In genomic region chr19:3718481-3719361, GRCm38 (mm10) we compare ENCODE assay signal across 7 mouse cellular contexts. TPM values are rescaled to one million over a fixed set of nuclear protein-coding genes. Genes with fewer than 3 reads are reported as not detected.
DNase-seq lines count a peak whose midpoint lies in the region; ATAC-seq and TF ChIP-seq lines count a peak whose summit lies in the region.

No protein-coding gene starts in this region.

- H3K4me3 ChIP-seq in bone marrow macrophage, adult 2 months (ENCODE audit: insufficient read depth, low read length): peak overlapping the region; percentile 71
- peak overlapping the region; percentile 49 for H3K4me3 ChIP-seq in embryonic facial prominence, embryonic 15.5 days (replicated peaks)
- peak overlapping the region; percentile 41 for H3K4me3 ChIP-seq in limb, embryonic 14.5 days (replicated peaks; ENCODE audit: low read length)
- H3K4me3 ChIP-seq in midbrain, embryonic 15.5 days: peak overlapping the region; percentile 36

- TF ChIP-seq POLR2A in bone marrow macrophage, adult 2 months (IDR thresholded peaks at IDR 0.05; ENCODE audit: borderline replicate concordance, low read depth, low read length): no peak
- no peak for TF ChIP-seq POLR2A in limb, embryonic 14.5 days (IDR thresholded peaks at IDR 0.05; ENCODE audit: borderline replicate concordance, extremely low read depth, insufficient read depth, insufficient read length)

- WGBS in embryonic facial prominence, embryonic 15.5 days: 32% methylated on average over 19 of the region's 19 CpGs
- 37% methylated on average over 19 of the region's 19 CpGs for WGBS in limb, embryonic 14.5 days
- 42% methylated on average over 19 of the region's 19 CpGs for WGBS in midbrain, embryonic 15.5 days

- H3K9me3 ChIP-seq in embryonic facial prominence, embryonic 15.5 days (replicated peaks): no peaks in the 10 kb centered on the region
- H3K9me3 ChIP-seq in limb, embryonic 14.5 days (ENCODE audit: control insufficient read depth, low read length): no peaks in the 10 kb centered on the region
- H3K9me3 ChIP-seq in midbrain, embryonic 15.5 days: no peaks in the 10 kb centered on the region

- TF ChIP-seq CTCF in bone marrow macrophage, adult 2 months (IDR thresholded peaks at IDR 0.05; ENCODE audit: low read depth, low read length): no peak

- ATAC-seq in embryonic facial prominence, embryonic 15.5 days (ENCODE audit: insufficient number of reproducible peaks, low FRiP score, low TSS enrichment, low read depth): peak; percentile 75
- ATAC-seq in limb, embryonic 14.5 days (ENCODE audit: low FRiP score, low read depth): peak; percentile 77; the same call in 1 of the 2 replicates
- ATAC-seq in midbrain, embryonic 15.5 days (replicated peaks): peak; percentile 68

- no peak overlapping the region for H3K27ac ChIP-seq in bone marrow macrophage, adult 2 months (ENCODE audit: insufficient read depth, low read depth, low read length)
- H3K27ac ChIP-seq in embryonic facial prominence, embryonic 15.5 days (replicated peaks): peak overlapping the region; percentile 44
- H3K27ac ChIP-seq in limb, embryonic 14.5 days (replicated peaks; ENCODE audit: low read depth, low read length): 0 out of 2 replicates have a peak overlapping the region, but pooled peaks have one; percentile 26
- H3K27ac ChIP-seq in midbrain, embryonic 15.5 days: no peak overlapping the region

- DNase-seq in heart, adult 9 months (ENCODE audit: low spot score in 2 of 2): peak; percentile 58 to 67
- peak; percentile 61 to 75 for DNase-seq in kidney, adult 8-10 months
- DNase-seq in limb, embryonic 14.5 days (ENCODE audit: low spot score): peak; percentile 78
- peak; percentile 50 to 76 for DNase-seq in spleen, postnatal 10 days (ENCODE audit: low spot score in 2 of 2)

- H3K4me1 ChIP-seq in bone marrow macrophage, adult 2 months (ENCODE audit: control insufficient read depth, insufficient read depth, low read length): peaks cover 5% of the 10 kb centered on the region; the same call in 1 of the 2 replicates
- peaks cover 12% of the 10 kb centered on the region for H3K4me1 ChIP-seq in embryonic facial prominence, embryonic 15.5 days
- H3K4me1 ChIP-seq in limb, embryonic 14.5 days (ENCODE audit: control insufficient read depth, insufficient read depth, low read length): peaks cover 6% of the 10 kb centered on the region
- H3K4me1 ChIP-seq in midbrain, embryonic 15.5 days: peaks cover 12% of the 10 kb centered on the region

- H3K4me2 ChIP-seq in embryonic facial prominence, embryonic 15.5 days (replicated peaks): peak overlapping the region; percentile 96
- peak overlapping the region; percentile 93 for H3K4me2 ChIP-seq in limb, embryonic 14.5 days (replicated peaks; ENCODE audit: low read depth, low read length, severe bottlenecking)
- H3K4me2 ChIP-seq in midbrain, embryonic 15.5 days: peak overlapping the region; percentile 62

- H3K27me3 ChIP-seq in embryonic facial prominence, embryonic 15.5 days: no peaks in the 10 kb centered on the region
- H3K27me3 ChIP-seq in limb, embryonic 14.5 days (ENCODE audit: control insufficient read depth, insufficient read depth, low read length): no peaks in the 10 kb centered on the region
- no peaks in the 10 kb centered on the region for H3K27me3 ChIP-seq in midbrain, embryonic 15.5 days (replicated peaks)

- peak overlapping the region; percentile 12 for H3K9ac ChIP-seq in embryonic facial prominence, embryonic 15.5 days
- peak overlapping the region; percentile 50 for H3K9ac ChIP-seq in limb, embryonic 14.5 days (ENCODE audit: low read depth, low read length, severe bottlenecking)
- H3K9ac ChIP-seq in midbrain, embryonic 15.5 days: 0 out of 2 replicates have a peak overlapping the region, but pooled peaks have one; percentile 10

- H3K36me3 ChIP-seq in embryonic facial prominence, embryonic 15.5 days: peaks cover 44% of the 10 kb centered on the region
- H3K36me3 ChIP-seq in limb, embryonic 14.5 days (ENCODE audit: control insufficient read depth, insufficient read depth, low read length): peaks cover 42% of the 10 kb centered on the region
- H3K36me3 ChIP-seq in midbrain, embryonic 15.5 days (replicated peaks): peaks cover 13% of the 10 kb centered on the region

RNA-seq across cellular contexts. Expression of gene 1810055G02Rik, which starts 10.6 kb away (rescaled TPM):
- 5.6 and 7.2 TPM in 2 replicates for polyA plus RNA-seq in bone marrow macrophage, adult 2 months (2012; ENCODE audit: insufficient read depth, insufficient read length, missing spikeins)
- 54.4 and 55.9 TPM in 2 replicates for polyA plus RNA-seq in embryonic facial prominence, embryonic 15.5 days (2015; fragmentation: Nextera tagmentation; extraction: Ambion mirVana)
- polyA plus RNA-seq in limb, embryonic 14.5 days (2012; rRNA removed): 76.0 and 94.1 TPM in 2 replicates
- polyA plus RNA-seq in limb, embryonic 14.5 days (2014; fragmentation: Nextera tagmentation; extraction: Ambion mirVana): 56.4 and 56.9 TPM in 2 replicates
- polyA plus RNA-seq in midbrain, embryonic 15.5 days (2015; fragmentation: Nextera tagmentation; extraction: Ambion mirVana): 34.6 and 35.9 TPM in 2 replicates

RNA-seq across cellular contexts. Expression of gene Lrp5, which starts 32.4 kb away (rescaled TPM):
- 17.0 and 24.2 TPM in 2 replicates for polyA plus RNA-seq in bone marrow macrophage, adult 2 months (2012; ENCODE audit: insufficient read depth, insufficient read length, missing spikeins)
- polyA plus RNA-seq in embryonic facial prominence, embryonic 15.5 days (2015; fragmentation: Nextera tagmentation; extraction: Ambion mirVana): 7.7 and 8.6 TPM in 2 replicates
- polyA plus RNA-seq in limb, embryonic 14.5 days (2012; rRNA removed): 36.3 and 48.4 TPM in 2 replicates
- polyA plus RNA-seq in limb, embryonic 14.5 days (2014; fragmentation: Nextera tagmentation; extraction: Ambion mirVana): 9.5 and 9.8 TPM in 2 replicates
- polyA plus RNA-seq in midbrain, embryonic 15.5 days (2015; fragmentation: Nextera tagmentation; extraction: Ambion mirVana): 1.1 and 1.4 TPM in 2 replicates

RNA-seq across cellular contexts. Expression of gene Kmt5b, which starts 48.5 kb away (rescaled TPM):
- polyA plus RNA-seq in bone marrow macrophage, adult 2 months (2012; ENCODE audit: insufficient read depth, insufficient read length, missing spikeins): 34.6 and 35.1 TPM in 2 replicates
- 24.7 and 29.3 TPM in 2 replicates for polyA plus RNA-seq in embryonic facial prominence, embryonic 15.5 days (2015; fragmentation: Nextera tagmentation; extraction: Ambion mirVana)
- 36.5 TPM in 2 replicates for polyA plus RNA-seq in limb, embryonic 14.5 days (2012; rRNA removed)
- 25.2 and 31.8 TPM in 2 replicates for polyA plus RNA-seq in limb, embryonic 14.5 days (2014; fragmentation: Nextera tagmentation; extraction: Ambion mirVana)
- polyA plus RNA-seq in midbrain, embryonic 15.5 days (2015; fragmentation: Nextera tagmentation; extraction: Ambion mirVana): 51.9 and 59.9 TPM in 2 replicates

Comparison
In these comparisons a context has a peak if more than half of its experiments do, and no peak if none do; other contexts are left out.
1. H3K27ac ChIP-seq: peak in embryonic facial prominence, embryonic 15.5 days (single experiment) and limb, embryonic 14.5 days (single experiment); none in bone marrow macrophage, adult 2 months (single experiment) and midbrain, embryonic 15.5 days (single experiment).
2. Peak in every context shown above with its lines, with median percentiles within 50 percentile points of each other: H3K4me3 ChIP-seq, ATAC-seq, H3K4me2 ChIP-seq, H3K9ac ChIP-seq and DNase-seq.